Mouse (Mus musculus): ENCODE measurements around the gene Prdx6b.

Prdx6b gene

DNA sequence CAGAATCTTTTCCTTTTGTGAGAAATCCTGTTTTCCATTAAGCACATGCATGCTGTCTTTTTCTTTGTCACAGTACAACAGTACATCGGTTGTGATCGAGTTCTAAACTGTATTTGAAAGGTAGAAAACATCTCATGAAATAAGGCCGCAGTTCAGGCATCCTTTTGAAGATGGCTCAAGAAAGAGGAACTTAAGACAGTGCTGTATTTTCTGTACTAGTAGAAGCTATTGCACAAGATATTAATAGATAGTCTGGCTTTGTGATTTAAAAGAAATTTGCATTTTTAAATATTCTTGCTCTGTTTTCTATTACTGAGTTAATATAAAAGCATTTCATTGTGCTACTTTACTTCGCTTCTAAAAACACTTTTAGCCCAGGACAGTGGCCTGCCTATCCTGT lies 30.6 kb downstream of the Prdx6b start:
- DNase-seq (ENCODE audit: extremely low read depth, low read depth, low spot score) = no peak

DNA sequence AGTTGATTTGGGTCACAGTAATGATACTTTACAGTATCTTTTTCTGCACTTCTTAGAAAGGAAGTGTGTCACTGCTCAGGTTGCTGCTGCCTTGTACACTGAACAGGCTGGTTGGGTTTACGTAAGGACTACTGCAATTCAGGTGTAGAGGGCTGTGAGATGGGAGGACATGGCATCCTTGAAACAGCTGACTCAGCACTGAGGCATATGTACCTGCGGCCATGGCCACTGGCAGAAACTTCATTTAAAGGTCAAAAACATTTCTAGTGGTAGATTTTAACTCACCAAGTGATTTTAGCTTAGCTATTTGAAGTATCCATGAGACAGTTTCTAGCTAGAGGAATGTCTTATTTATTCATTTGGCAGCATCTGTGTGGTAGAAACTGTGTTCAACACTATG lies 33.5 kb downstream of the Prdx6b start:
- no peak for DNase-seq (ENCODE audit: extremely low read depth, low read depth, low spot score)

DNA sequence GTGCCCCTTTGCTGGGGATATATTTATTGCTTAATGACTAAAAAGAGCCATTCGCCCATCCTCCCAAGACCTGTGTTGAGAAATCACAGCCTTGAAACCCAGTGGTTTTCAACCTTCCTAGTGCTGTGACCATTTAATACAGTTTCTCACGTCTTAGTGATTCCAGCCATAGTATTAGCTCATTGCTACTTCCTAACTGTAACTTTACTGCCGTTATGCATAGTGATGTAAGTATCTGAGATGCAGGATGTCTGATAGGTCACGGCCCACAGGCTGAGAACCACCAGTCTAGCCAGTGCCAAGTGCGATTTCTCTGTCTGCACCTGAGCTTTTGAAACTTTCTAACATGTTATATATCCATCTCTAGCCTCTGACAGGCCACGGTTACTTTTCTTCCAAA lies 35.0 kb downstream of the Prdx6b start:
- no peak for DNase-seq (ENCODE audit: extremely low read depth, low read depth, low spot score)

DNA sequence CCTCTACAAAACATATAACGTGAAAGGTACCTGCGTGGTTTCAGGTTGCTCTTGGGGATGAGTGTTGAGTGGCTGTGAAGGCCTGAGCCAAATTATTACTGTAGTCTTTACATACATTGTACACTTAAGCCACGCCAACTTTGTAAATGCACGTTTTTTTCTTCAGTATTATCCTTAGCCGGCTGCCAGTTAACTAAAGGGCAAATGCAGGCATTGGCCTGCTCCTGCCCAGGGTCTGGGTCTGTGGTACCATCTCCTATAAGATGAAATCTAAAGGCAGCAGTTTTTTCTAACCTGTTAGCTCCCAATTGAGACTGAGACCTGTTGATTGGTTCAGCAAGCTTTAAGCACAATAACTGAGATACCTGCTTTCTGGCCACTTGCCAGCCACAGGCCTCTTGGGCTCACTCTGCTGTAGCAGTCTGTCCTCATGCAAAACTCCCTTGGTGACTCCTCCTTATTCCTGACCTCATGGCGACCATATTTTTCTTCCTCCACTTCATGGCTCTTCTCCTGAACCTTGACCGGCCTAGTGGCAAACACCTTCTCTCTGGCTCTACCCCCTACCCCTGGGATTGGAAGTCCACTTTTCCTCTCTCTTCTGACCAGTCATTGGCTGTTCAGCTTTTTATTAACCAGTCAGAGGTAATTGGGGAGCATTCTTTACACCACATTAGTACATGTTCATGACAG lies 36.8 kb downstream of the Prdx6b start:
- DNase-seq (ENCODE audit: extremely low read depth, low read depth, low spot score) = no peak

DNA sequence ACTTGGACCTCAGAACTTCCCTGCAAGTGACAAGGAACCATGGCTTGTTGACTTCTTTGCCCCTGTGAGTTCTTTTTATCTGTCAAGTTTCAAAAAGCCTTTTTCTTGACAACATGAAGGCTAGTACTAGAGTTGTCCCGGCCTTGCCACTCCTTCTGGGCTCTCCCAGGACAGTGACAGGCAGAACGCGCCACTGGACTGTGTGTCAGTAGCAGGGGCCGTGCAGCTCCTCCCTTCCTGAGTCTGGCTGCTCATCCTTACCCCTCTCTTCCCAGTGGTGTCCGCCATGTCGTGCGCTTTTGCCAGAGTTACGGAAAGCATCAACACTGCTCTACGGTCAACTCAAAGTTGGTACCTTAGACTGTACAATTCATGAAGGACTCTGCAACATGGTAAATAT lies 48.3 kb downstream of the Prdx6b start:
- no peak for DNase-seq (ENCODE audit: extremely low read depth, low read depth, low spot score)

All from fat pad, adult 2 months (tissue).